Mouse (Mus musculus) kidney, embryonic 14.5 days (tissue): ENCODE measurements around the gene Astn2. TPM values are rescaled to one million over a fixed set of nuclear protein-coding genes. Genes with fewer than 3 reads are reported as not detected.
A peak's percentile ranks its signal among the peaks of the same experiment; 100 is the strongest.

Source experiments
- ATAC-seq: fragments of 200-750 bp; cut with Nextera tagmentation; 2 replicates; pipeline ENCODE4 v1.8.0; 2017; ENCODE audit warnings: moderate number of reproducible peaks, mild to moderate bottlenecking, moderate TSS enrichment, moderate library complexity; ENCODE audit not compliant: low FRiP score, low TSS enrichment
- H3K27ac ChIP-seq: fragments of 300-500 bp; sonication (generic); 2 replicates; pipeline ENCODE4 v1.5.1; 2014; ENCODE audit warnings: low read depth, mild to moderate bottlenecking, low read length, moderate library complexity, mixed read lengths
- H3K27me3 ChIP-seq: fragments of 300-500 bp; sonication (generic); 2 replicates; pipeline ENCODE4 v1.6.1; 2014; ENCODE audit warnings: mild to moderate bottlenecking, low read length; ENCODE audit not compliant: control insufficient read depth, insufficient read depth
- H3K36me3 ChIP-seq: fragments of 300-500 bp; sonication (generic); 2 replicates; pipeline ENCODE4 v1.6.1; 2014; ENCODE audit warnings: low read length, mixed read lengths; ENCODE audit not compliant: control insufficient read depth, insufficient read depth
- H3K4me1 ChIP-seq: fragments of 300-500 bp; sonication (generic); 2 replicates; pipeline ENCODE4 v1.6.1; 2014; ENCODE audit warnings: low read length, mixed read lengths; ENCODE audit not compliant: control insufficient read depth, insufficient read depth
- H3K4me2 ChIP-seq: fragments of 300-500 bp; sonication (generic); replicated peaks from 2 replicates; pipeline ENCODE4 v1.6.1; 2014; ENCODE audit warnings: low read depth, mild to moderate bottlenecking, low read length
- H3K4me3 ChIP-seq: fragments of 300-500 bp; sonication (generic); 2 replicates; pipeline ENCODE4 v1.5.1; 2014; ENCODE audit warnings: mild to moderate bottlenecking, low read length
- H3K9ac ChIP-seq: fragments of 300-500 bp; sonication (generic); 2 replicates; pipeline ENCODE4 v1.6.1; 2014; ENCODE audit warnings: low read depth, mild to moderate bottlenecking, low read length, moderate library complexity
- H3K9me3 ChIP-seq: fragments of 300-500 bp; sonication (generic); 2 replicates; pipeline ENCODE4 v1.6.1; 2016; ENCODE audit warnings: low read length; ENCODE audit not compliant: control insufficient read depth
- WGBS: fragments of 180-500 bp; shearing (Covaris S2); extraction: QIAGEN DNeasy Blood & Tissue Kit; methylation state at CpG from one replicate; pipeline ENCODE4 v1.1.7; 2014; 5-methylcytosine and 5-hydroxymethylcytosine counted together
- polyA plus RNA-seq: library from polyadenylated mRNA; unstranded; fragments of >200 nt; fragmentation: Nextera tagmentation; extraction: Ambion mirVana; gene quantifications from 2 replicates; pipeline ENCODE4 v1.2.1, GENCODE M21; 2014

The Astn2 gene
- polyA plus RNA-seq, 1 experiment from 2014 or later = 0.60 TPM

DNA sequence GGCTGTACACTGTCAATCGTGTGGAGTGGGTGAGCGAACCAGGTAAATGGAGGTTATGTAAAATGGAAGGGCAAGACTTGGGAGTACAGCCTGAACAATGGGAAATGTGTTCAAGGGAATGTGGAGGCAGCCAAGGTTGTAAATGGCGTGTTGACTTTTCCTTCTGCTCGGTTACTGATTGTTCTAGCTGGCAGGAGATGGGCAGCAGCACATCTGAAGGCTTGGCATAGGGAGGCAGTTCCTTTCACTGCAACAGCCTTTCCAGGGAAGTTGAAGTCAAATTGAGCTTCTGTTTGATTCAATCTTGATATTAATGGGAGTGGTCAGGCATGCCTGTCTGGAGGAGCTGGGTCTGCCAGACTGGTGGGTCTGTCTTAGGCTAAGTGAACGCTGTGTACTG lies 794.1 kb downstream of the Astn2 start:
- Histone ChIP-seq H3K27ac (no peak overlapping the region), H3K9ac (no peak overlapping the region), H3K4me2 (no peak overlapping the region), H3K4me3 (no peak overlapping the region), H3K4me1 (peaks cover 10% of the 10 kb centered on the region), H3K36me3 (peaks cover 24% of the 10 kb centered on the region), H3K9me3 (no peaks in the 10 kb centered on the region), H3K27me3 (no peaks in the 10 kb centered on the region)
- 79% methylated on average over 5 of the region's 5 CpGs for WGBS
- ATAC-seq = no peak

GRCm38 (mm10) chr4:65608112-65608511 lies 796.3 kb downstream of the Astn2 start:
- no peak overlapping the region for H3K4me3 ChIP-seq
- no peaks in the 10 kb centered on the region for H3K9me3 ChIP-seq
- ATAC-seq = no peak
- H3K9ac ChIP-seq = no peak overlapping the region
- 90% methylated on average over 4 of the region's 4 CpGs for WGBS
- no peak overlapping the region for H3K27ac ChIP-seq
- no peak overlapping the region for H3K4me2 ChIP-seq
- peaks cover 10% of the 10 kb centered on the region for H3K4me1 ChIP-seq
- no peaks in the 10 kb centered on the region for H3K27me3 ChIP-seq
- peaks cover 2% of the 10 kb centered on the region for H3K36me3 ChIP-seq

DNA sequence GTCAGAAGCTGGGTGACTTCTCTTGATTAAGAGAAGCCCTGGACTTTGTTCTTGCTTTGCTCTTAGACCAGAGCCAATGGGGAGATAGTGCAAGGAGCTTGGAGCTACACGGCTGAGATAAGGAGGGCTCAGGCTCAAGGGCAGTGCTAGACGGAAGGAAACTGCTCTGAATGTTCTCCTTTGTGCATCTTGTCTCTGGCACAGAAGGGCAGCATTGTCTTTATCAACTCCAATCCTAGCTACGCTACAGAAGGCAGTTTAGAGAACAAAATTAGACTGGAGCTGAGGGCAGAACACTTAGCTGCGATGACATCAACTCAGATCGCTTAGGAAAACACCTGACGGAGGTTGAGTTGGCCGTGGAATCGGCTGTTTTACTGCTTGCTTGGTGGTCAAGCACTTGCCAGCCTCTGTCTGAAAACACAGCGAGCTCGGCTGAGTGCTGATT lies 797.2 kb downstream of the Astn2 start:
- no peaks in the 10 kb centered on the region for H3K9me3 ChIP-seq
- H3K9ac ChIP-seq = no peak overlapping the region
- ATAC-seq = no peak
- WGBS = 90% methylated on average over 10 of the region's 10 CpGs
- H3K4me3 ChIP-seq = no peak overlapping the region
- H3K36me3 ChIP-seq = no peaks in the 10 kb centered on the region
- H3K27me3 ChIP-seq = no peaks in the 10 kb centered on the region
- no peak overlapping the region for H3K4me2 ChIP-seq
- H3K27ac ChIP-seq = no peak overlapping the region
- H3K4me1 ChIP-seq = peaks cover 10% of the 10 kb centered on the region

- no peak overlapping the region for H3K27ac ChIP-seq
- WGBS = under 1% methylated on average over 21 of the region's 21 CpGs
Measured at GRCm38 (mm10) chr4:65605151-65605702, 799.2 kb downstream of the Astn2 start.

DNA sequence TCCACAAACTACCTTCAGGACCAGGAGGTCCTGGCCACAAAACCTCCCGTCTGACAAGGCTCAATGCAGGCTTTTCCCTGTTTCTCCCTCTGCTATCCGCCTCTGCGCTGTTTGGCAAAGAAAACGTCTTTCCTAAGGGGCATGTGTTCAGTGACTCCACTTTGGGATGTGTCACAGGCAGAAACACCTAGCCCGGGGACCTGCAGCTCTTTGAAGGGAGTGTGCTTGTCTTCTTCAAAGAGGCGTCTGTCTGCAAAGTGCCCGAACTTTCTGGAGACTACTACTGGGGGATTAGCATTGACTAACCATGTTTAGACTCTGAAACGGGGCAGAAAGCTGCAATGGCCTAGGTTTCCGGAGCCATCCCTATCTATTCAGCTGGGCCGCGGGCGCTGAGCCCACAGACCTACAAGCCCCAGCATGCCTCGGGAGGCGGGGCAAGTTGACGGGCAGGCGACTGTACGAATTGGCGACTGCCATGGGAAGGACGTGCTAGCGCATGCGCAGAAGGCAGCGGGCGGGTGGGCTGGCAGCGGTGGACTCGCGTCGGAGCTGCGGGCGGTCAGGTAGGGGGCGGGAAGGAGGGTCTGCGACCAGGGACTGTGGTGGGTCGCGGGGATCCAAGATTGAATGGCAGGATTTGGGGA lies 799.8 kb downstream of the Astn2 start, which contains the start of gene Trim32:
TSS of gene Trim32 (plus strand) at position 483 of the 647 bp plus-strand sequence.
- Histone ChIP-seq H3K9ac (peak within 1 kb of the TSS; percentile 50), H3K36me3 (no peaks in the 10 kb centered on the region), H3K4me1 (peaks cover 10% of the 10 kb centered on the region), H3K4me2 (peak within 1 kb of the TSS; percentile 64), H3K27me3 (no peaks in the 10 kb centered on the region), H3K9me3 (no peaks in the 10 kb centered on the region), H3K27ac (no peak within 1 kb of the TSS), H3K4me3 (peak within 1 kb of the TSS; percentile 53)
- ATAC-seq = peak; percentile 98
- 3% methylated on average over 33 of the region's 33 CpGs for WGBS

More at GRCm38 (mm10) chr4:65605151-65605702, 799.2 kb downstream of the Astn2 start:
- Histone ChIP-seq H3K27me3 (no peaks in the 10 kb centered on the region), H3K36me3 (no peaks in the 10 kb centered on the region), H3K9ac (peak overlapping the region; percentile 50), H3K4me1 (peaks cover 10% of the 10 kb centered on the region), H3K9me3 (no peaks in the 10 kb centered on the region), H3K4me2 (peak overlapping the region; percentile 64), H3K4me3 (peak overlapping the region; percentile 53)
- ATAC-seq = peak; percentile 82

- Histone ChIP-seq H3K9ac (no peak overlapping the region), H3K36me3 (no peaks in the 10 kb centered on the region), H3K4me3 (no peak overlapping the region), H3K27me3 (no peaks in the 10 kb centered on the region), H3K4me2 (no peak overlapping the region), H3K9me3 (no peaks in the 10 kb centered on the region), H3K27ac (no peak overlapping the region), H3K4me1 (no peaks in the 10 kb centered on the region)
- 67% methylated on average over 5 of the region's 5 CpGs for WGBS
- no peak for ATAC-seq
Measured at GRCm38 (mm10) chr4:65594601-65595369, 809.6 kb downstream of the Astn2 start.

- Histone ChIP-seq H3K4me1 (no peaks in the 10 kb centered on the region), H3K4me3 (no peak overlapping the region), H3K27me3 (no peaks in the 10 kb centered on the region), H3K36me3 (no peaks in the 10 kb centered on the region), H3K27ac (no peak overlapping the region), H3K9me3 (no peaks in the 10 kb centered on the region), H3K9ac (no peak overlapping the region), H3K4me2 (no peak overlapping the region)
- ATAC-seq = peak; percentile 83; the same call in 1 of the 2 replicates
Measured at GRCm38 (mm10) chr4:65589780-65590179, 814.6 kb downstream of the Astn2 start.

GRCm38 (mm10) chr4:65586947-65587346 lies 817.5 kb downstream of the Astn2 start:
- Histone ChIP-seq H3K4me2 (no peak overlapping the region), H3K36me3 (no peaks in the 10 kb centered on the region), H3K27ac (no peak overlapping the region), H3K4me3 (no peak overlapping the region), H3K27me3 (no peaks in the 10 kb centered on the region), H3K9me3 (no peaks in the 10 kb centered on the region), H3K4me1 (no peaks in the 10 kb centered on the region), H3K9ac (no peak overlapping the region)
- no peak for ATAC-seq
- WGBS = 29% methylated on average over 5 of the region's 5 CpGs

DNA sequence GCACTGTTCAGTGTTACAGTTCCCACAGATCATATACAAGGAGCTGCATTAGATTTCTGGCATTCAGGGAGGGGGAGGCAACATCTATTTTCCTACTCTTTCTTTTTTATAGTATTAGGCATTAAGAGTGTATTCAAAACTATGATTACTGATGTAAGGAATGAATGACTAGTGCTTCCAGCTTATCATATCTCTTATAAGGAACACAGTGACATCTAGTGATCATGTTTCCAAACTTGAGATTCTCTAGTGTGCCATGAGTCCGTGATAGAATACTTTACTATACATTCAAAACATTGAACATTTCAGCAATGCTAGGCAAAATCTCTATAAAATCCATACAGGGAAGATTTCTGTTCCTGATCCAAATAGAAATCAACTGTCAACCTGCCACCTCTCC lies 824.2 kb downstream of the Astn2 start:
- H3K4me2 ChIP-seq = no peak overlapping the region
- H3K9me3 ChIP-seq = no peaks in the 10 kb centered on the region
- no peak overlapping the region for H3K27ac ChIP-seq
- H3K27me3 ChIP-seq = no peaks in the 10 kb centered on the region
- H3K36me3 ChIP-seq = no peaks in the 10 kb centered on the region
- no peak overlapping the region for H3K4me3 ChIP-seq
- 64% methylated on average over 1 of the region's 1 CpGs for WGBS
- no peak overlapping the region for H3K9ac ChIP-seq
- ATAC-seq = no peak
- H3K4me1 ChIP-seq = no peaks in the 10 kb centered on the region
